Mouse (Mus musculus): ENCODE measurements around the gene Cbx8. TPM values are rescaled to one million over a fixed set of nuclear protein-coding genes. Genes with fewer than 3 reads are reported as not detected.

The Cbx8 gene
- polyA plus RNA-seq, 1 experiment from 2014 or later: 4.0 TPM

Other genes starting within 250 kb of the Cbx8 start
- gene Rbfox3, start 129.4 kb downstream of the Cbx8 start, polyA plus RNA-seq (2018): not detected in 3 replicates
- not detected in 3 replicates for gene Enpp7, start 52.8 kb downstream of the Cbx8 start, polyA plus RNA-seq (2018)
- 1.3 to 1.8 TPM (median 1.5 TPM) in 3 replicates for gene Cbx2, start 18.0 kb downstream of the Cbx8 start, polyA plus RNA-seq (2018)
- 7.4 to 14.3 TPM (median 12.7 TPM) in 3 replicates for gene Cbx4, start 45.3 kb upstream of the Cbx8 start, polyA plus RNA-seq (2018)
- gene Tbc1d16, start 187.5 kb upstream of the Cbx8 start, polyA plus RNA-seq (2018): 3.2 to 6.5 TPM (median 4.1 TPM) in 3 replicates
- 0.67 to 1.2 TPM (median 0.70 TPM) in 3 replicates for gene Ccdc40, start 187.6 kb upstream of the Cbx8 start, polyA plus RNA-seq (2018)
- gene Gaa, start 226.9 kb upstream of the Cbx8 start, polyA plus RNA-seq (2018): 61.8 to 138 TPM (median 92.6 TPM) in 3 replicates